Mouse (Mus musculus) C2C12 (cell line): ENCODE data around the gene Fam19a4. TPM values are rescaled to one million over a fixed set of nuclear protein-coding genes. Genes with fewer than 3 reads are reported as not detected.

Experiments used
- H3K27me3 ChIP-seq: one replicate; pipeline ENCODE4 v1.6.1; 2011; ENCODE audit not compliant: control insufficient read depth, insufficient read depth, insufficient read length
- H3K36me3 ChIP-seq: one replicate; pipeline ENCODE4 v1.6.1; 2011; ENCODE audit not compliant: control insufficient read depth, insufficient read depth
- H3K4me3 ChIP-seq: one replicate; pipeline ENCODE4 v1.5.1; 2011; ENCODE audit warnings: mild to moderate bottlenecking, control low read depth; ENCODE audit not compliant: poor library complexity, insufficient read depth, severe bottlenecking
- H3K79me2 ChIP-seq: one replicate; pipeline ENCODE4 v1.6.1; 2011; ENCODE audit not compliant: control insufficient read depth, insufficient read depth
- H3K79me3 ChIP-seq: one replicate; pipeline ENCODE4 v1.6.1; 2011; ENCODE audit warnings: low read depth, control low read depth
- H3ac ChIP-seq: one replicate; pipeline ENCODE3; 2011; ENCODE audit warnings: low read depth; ENCODE audit not compliant: control insufficient read depth, insufficient read length
- CEBPB ChIP-seq: IDR thresholded peaks from one replicate; pipeline ENCODE4 v1.6.1; 2011; ENCODE audit warnings: low read depth, mild to moderate bottlenecking, control low read depth, moderate library complexity
- CTCF ChIP-seq: IDR thresholded peaks from one replicate; pipeline ENCODE4 v1.5.1; 2011; ENCODE audit not compliant: control insufficient read depth, insufficient read depth, insufficient read length
- FOSL1 ChIP-seq: IDR thresholded peaks from one replicate; pipeline ENCODE4 v1.8.0; 2011; ENCODE audit warnings: mild to moderate bottlenecking, low read length; ENCODE audit not compliant: poor library complexity, insufficient read depth, severe bottlenecking
- MAX ChIP-seq: IDR thresholded peaks from one replicate; pipeline ENCODE4 v1.6.1; 2011; ENCODE audit warnings: mild to moderate bottlenecking, control low read depth
- MYOD1 ChIP-seq: IDR thresholded peaks from one replicate; pipeline ENCODE4 v1.6.1; 2011; ENCODE audit warnings: low read depth; ENCODE audit not compliant: control insufficient read depth, insufficient read length
- MYOG ChIP-seq: IDR thresholded peaks from one replicate; pipeline ENCODE4 v1.6.1; 2011; ENCODE audit not compliant: control insufficient read depth, insufficient read length; ENCODE audit errors: extremely low read depth
- USF1 ChIP-seq: IDR thresholded peaks from one replicate; pipeline ENCODE4 v1.6.1; 2011; ENCODE audit warnings: low read depth, mild to moderate bottlenecking, control low read depth, moderate library complexity
- polyA plus RNA-seq: library from polyadenylated mRNA; unstranded; fragments of >200 nt; fragmentation: generic; extraction: Trizol; gene quantifications from one replicate; pipeline ENCODE4 v1.2.1, GENCODE M21; 2012; ENCODE audit warnings: missing spikeins

The Fam19a4 gene
- polyA plus RNA-seq, 1 experiment = not detected

GRCm38 (mm10) chr6:97005038-97005437, 55.2 kb downstream of the Fam19a4 start:
- no peaks in the 10 kb centered on the region for H3K79me2 ChIP-seq
- TF ChIP-seq USF1 (no peak), CTCF (peak; percentile 25)
- no peaks in the 10 kb centered on the region for H3K27me3 ChIP-seq
- H3K36me3 ChIP-seq = no peaks in the 10 kb centered on the region
- H3K4me3 ChIP-seq = no peak overlapping the region
- no peak overlapping the region for H3ac ChIP-seq
- H3K79me3 ChIP-seq = no peaks in the 10 kb centered on the region

GRCm38 (mm10) chr6:96995556-96996159, 64.6 kb downstream of the Fam19a4 start:
- Histone ChIP-seq H3K79me2 (no peaks in the 10 kb centered on the region), H3ac (no peak overlapping the region), H3K36me3 (no peaks in the 10 kb centered on the region), H3K27me3 (no peaks in the 10 kb centered on the region), H3K79me3 (no peaks in the 10 kb centered on the region), H3K4me3 (no peak overlapping the region)
- TF ChIP-seq FOSL1 = no peak
- no peak for TF ChIP-seq MYOD1
- TF ChIP-seq CTCF = no peak
- no peak for TF ChIP-seq MAX
- no peak for TF ChIP-seq CEBPB
- no peak for TF ChIP-seq USF1
- TF ChIP-seq MYOG = no peak

DNA sequence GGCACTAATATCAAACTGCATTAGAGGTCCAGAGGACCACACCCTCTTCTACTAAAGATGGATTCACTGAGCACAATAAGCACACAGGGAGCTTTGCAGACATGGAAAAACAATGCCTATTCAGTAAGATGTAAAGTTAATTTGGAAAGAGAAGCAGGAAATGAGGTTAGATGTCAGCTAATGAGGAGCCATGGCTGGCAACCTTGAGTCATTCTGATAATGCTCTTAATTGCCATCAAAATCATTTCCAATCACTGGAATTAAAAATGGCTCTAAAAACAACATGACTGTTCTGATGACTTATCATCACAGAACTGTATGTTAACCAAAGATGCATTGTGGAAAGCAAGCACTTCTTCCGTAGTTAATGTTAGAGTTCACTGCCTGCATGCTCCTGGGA, 68.5 kb downstream of the Fam19a4 start:
- TF ChIP-seq FOSL1 (no peak), CTCF (no peak), USF1 (no peak), MYOD1 (no peak), MYOG (no peak), CEBPB (no peak), MAX (no peak)
- Histone ChIP-seq H3K79me2 (no peaks in the 10 kb centered on the region), H3K4me3 (no peak overlapping the region), H3K27me3 (no peaks in the 10 kb centered on the region), H3K36me3 (no peaks in the 10 kb centered on the region), H3K79me3 (no peaks in the 10 kb centered on the region), H3ac (no peak overlapping the region)

DNA sequence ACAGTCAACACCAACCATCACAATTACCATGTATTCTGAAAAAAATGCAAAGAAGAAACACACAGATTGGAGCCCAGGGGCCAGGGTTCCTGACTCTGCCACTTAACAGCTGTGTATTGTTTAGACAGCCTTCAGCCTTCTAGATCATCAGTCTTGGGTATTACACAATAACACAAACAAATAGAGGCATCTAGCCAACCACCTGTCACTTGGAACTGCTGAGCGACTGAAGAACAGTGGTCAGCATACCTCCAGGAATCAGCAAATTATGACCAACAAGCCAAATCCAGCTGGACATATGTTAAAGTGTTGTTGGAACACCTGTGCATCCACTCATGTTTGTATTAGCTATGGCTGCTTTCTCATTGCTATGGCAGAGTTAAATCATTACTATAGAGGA, 82.7 kb downstream of the Fam19a4 start:
- Histone ChIP-seq H3ac (no peak overlapping the region), H3K36me3 (no peaks in the 10 kb centered on the region), H3K79me3 (no peaks in the 10 kb centered on the region), H3K79me2 (no peaks in the 10 kb centered on the region), H3K27me3 (no peaks in the 10 kb centered on the region), H3K4me3 (no peak overlapping the region)
- TF ChIP-seq MAX (no peak), CTCF (no peak), MYOD1 (no peak), USF1 (no peak), CEBPB (no peak), MYOG (no peak), FOSL1 (no peak)

DNA sequence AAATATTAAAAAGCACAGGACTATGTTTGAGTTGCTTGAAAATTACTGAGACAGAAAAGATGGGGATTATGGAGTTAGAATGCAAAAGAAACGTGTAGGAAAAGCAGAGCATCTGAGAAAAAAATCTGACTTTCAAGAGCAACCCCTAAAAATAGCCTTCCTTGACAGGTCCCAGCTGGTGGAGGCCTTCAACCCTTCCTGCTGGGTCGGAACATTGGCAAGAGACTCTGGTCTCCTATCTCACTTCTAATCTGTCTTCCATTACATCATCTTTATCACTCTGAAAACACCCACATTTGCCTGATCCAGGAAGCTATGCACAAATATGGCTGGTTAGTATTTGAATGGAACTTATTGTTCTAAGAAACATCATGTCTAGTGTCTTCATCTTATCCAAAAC, 115.4 kb downstream of the Fam19a4 start:
- Histone ChIP-seq H3K4me3 (no peak overlapping the region), H3K79me3 (no peaks in the 10 kb centered on the region), H3ac (no peak overlapping the region), H3K79me2 (no peaks in the 10 kb centered on the region), H3K27me3 (no peaks in the 10 kb centered on the region), H3K36me3 (no peaks in the 10 kb centered on the region)
- no peak for TF ChIP-seq FOSL1
- no peak for TF ChIP-seq MYOD1

DNA sequence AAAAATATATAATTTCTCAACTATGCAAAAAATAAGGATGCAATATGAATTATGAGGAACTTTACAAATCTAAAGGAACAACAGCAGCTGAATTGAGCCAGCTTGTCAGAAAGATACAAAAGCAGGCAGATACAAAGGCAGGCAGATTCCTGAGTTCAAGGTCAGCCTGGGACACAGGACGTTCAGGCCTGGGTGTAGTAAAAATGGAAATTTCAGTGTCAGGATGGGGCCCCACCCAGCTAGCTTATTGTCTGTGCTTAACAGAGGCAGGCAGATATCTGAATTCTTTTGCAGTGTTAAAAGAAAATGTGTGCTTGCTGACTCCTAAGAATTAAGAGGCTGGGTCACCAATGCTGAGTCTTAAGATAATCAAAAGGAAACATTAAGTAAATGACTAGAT, 124.4 kb downstream of the Fam19a4 start:
- H3K79me2 ChIP-seq = no peaks in the 10 kb centered on the region
- no peaks in the 10 kb centered on the region for H3K36me3 ChIP-seq
- no peak overlapping the region for H3K4me3 ChIP-seq
- H3K27me3 ChIP-seq = no peaks in the 10 kb centered on the region
- no peak overlapping the region for H3ac ChIP-seq
- no peak for TF ChIP-seq CEBPB
- TF ChIP-seq USF1 = no peak
- TF ChIP-seq FOSL1 = no peak
- TF ChIP-seq MYOG = no peak
- TF ChIP-seq CTCF = no peak
- TF ChIP-seq MAX = no peak
- no peak for TF ChIP-seq MYOD1
- no peaks in the 10 kb centered on the region for H3K79me3 ChIP-seq
